Mouse (Mus musculus): Measurements from ENCODE around the gene Arid1b.

GRCm38 (mm10) chr17:5178534-5178933 is 184.4 kb downstream of the Arid1b start:
- TF ChIP-seq TAL1 (IDR thresholded peaks at IDR 0.05; ENCODE audit: low read length) (no peak), GATA1 (IDR thresholded peaks at IDR 0.05; ENCODE audit: low read length) (no peak)
